ENCODE assay signal across 38 mouse cellular contexts in the genomic region with DNA sequence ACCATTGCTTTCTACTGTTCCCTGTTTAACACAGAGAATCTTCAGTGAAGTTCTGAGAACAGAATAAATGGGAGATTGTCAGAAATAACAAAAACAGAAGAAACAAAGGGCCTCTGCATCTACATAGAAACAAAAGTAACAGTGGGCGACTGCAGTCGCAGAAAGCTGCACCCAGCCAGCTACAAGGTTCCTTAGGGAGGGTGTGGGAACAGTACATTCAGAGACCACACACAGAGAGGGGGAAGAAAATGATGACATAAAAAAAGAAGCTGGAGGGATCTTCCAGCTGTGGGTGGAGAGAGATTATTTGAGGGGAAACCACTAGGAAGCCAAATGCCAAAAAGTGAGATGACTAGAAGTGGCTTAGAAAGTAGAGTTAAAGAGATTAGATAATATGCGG. TPM values are rescaled to one million over a fixed set of nuclear protein-coding genes. Genes with fewer than 3 reads are reported as not detected.
DNase-seq lines count a peak whose midpoint lies in the region; ATAC-seq lines count a peak whose summit lies in the region.
"Had no signal": no experiment of that assay in that cellular context is flagged by ENCODE, and none has a peak within 500 bp of the region (broad histone marks: within the 10 kb centered on the region; RNA-seq: fewer than 3 reads in every experiment).

No protein-coding gene starts in this region.

- no peaks in the 10 kb centered on the region for H3K27me3 ChIP-seq in midbrain, embryonic 11.5 days (ENCODE audit: control insufficient read depth, insufficient read depth, low read length)
- H3K27me3 ChIP-seq in midbrain, embryonic 13.5 days = no peaks in the 10 kb centered on the region
- H3K27me3 ChIP-seq: embryonic facial prominence, embryonic 12.5 days; forebrain, embryonic 15.5 days; hindbrain, embryonic 13.5 days; neural tube, embryonic 13.5 days had no signal

- WGBS in midbrain, embryonic 11.5 days = 43% methylated on average over 3 of the region's 3 CpGs
- 33% methylated on average over 3 of the region's 3 CpGs for WGBS in midbrain, embryonic 13.5 days

- no peak overlapping the region for H3K4me2 ChIP-seq in midbrain, embryonic 11.5 days
- no peak overlapping the region for H3K4me2 ChIP-seq in midbrain, embryonic 13.5 days (replicated peaks)
- H3K4me2 ChIP-seq: embryonic facial prominence, embryonic 12.5 days; forebrain, embryonic 15.5 days; heart, embryonic 11.5 days; hindbrain, embryonic 13.5 days; neural tube, embryonic 13.5 days had no signal

- 0 out of 2 replicates have a peak, but pooled peaks cover 3% of the 10 kb centered on the region for H3K4me1 ChIP-seq in midbrain, embryonic 11.5 days (ENCODE audit: control insufficient read depth, insufficient read depth, low read length)
- peaks cover 4% of the 10 kb centered on the region; the same call in 1 of the 2 replicates for H3K4me1 ChIP-seq in midbrain, embryonic 13.5 days (replicated peaks)
- H3K4me1 ChIP-seq: embryonic facial prominence, embryonic 12.5 days; forebrain, embryonic 10.5 days; forebrain, embryonic 15.5 days; hindbrain, embryonic 13.5 days; neural tube, embryonic 13.5 days had no signal

- H3K4me3 ChIP-seq in midbrain, embryonic 11.5 days (ENCODE audit: low read depth, low read length) = no peak overlapping the region
- no peak overlapping the region for H3K4me3 ChIP-seq in midbrain, embryonic 13.5 days (replicated peaks)
- H3K4me3 ChIP-seq: embryonic facial prominence, embryonic 12.5 days; forebrain, embryonic 10.5 days; forebrain, embryonic 15.5 days; hindbrain, embryonic 13.5 days; left cerebral cortex, adult 2 months; midbrain, embryonic 10.5 days; myocyte; neural tube, embryonic 13.5 days had no signal

- no peaks in the 10 kb centered on the region for H3K9me3 ChIP-seq in midbrain, embryonic 11.5 days (ENCODE audit: control insufficient read depth, low read length)
- no peaks in the 10 kb centered on the region for H3K9me3 ChIP-seq in midbrain, embryonic 13.5 days
- H3K9me3 ChIP-seq: embryonic facial prominence, embryonic 12.5 days; forebrain, embryonic 10.5 days; forebrain, embryonic 15.5 days; hindbrain, embryonic 13.5 days; midbrain, embryonic 10.5 days; neural tube, embryonic 13.5 days had no signal

- peak; percentile 14 to 17 for DNase-seq in frontal cortex, postnatal 36 days (ENCODE audit: low spot score in 2 of 2)
- DNase-seq in frontal cortex, postnatal 14 days (ENCODE audit: low spot score in 2 of 2) = no peak
- peak; percentile 71 for DNase-seq in midbrain, embryonic 11.5 days (ENCODE audit: low spot score, missing footprints)
- peak; percentile 38 for DNase-seq in ES-CJ7 (ENCODE audit: low read depth, low spot score)
- peak; percentile 56 for DNase-seq in brain, adult 2 months (ENCODE audit: low read depth, low spot score)
- DNase-seq in heart, adult 18-20 months = no peak
- DNase-seq: adrenal gland, postnatal 10 days; cerebellum, adult 11 months; cerebellum, adult 9-10 months; cerebellum, postnatal 36 days; gastrocnemius, postnatal 14 days; heart, postnatal 4 days; kidney, adult 8-10 months; kidney, postnatal 14 days; layer of hippocampus, adult 9-11 months; liver; lung, adult 2 months; lung, postnatal 14 days; right cerebral cortex, postnatal 4 days had no signal

- no peak for ATAC-seq in midbrain, embryonic 11.5 days (ENCODE audit: low FRiP score)
- ATAC-seq in midbrain, embryonic 13.5 days = no peak
- ATAC-seq: forebrain, embryonic 15.5 days; intestine, embryonic 16.5 days had no signal

- H3K9ac ChIP-seq in midbrain, embryonic 11.5 days (ENCODE audit: low read length) = no peak overlapping the region
- H3K9ac ChIP-seq in midbrain, embryonic 13.5 days (replicated peaks) = no peak overlapping the region
- H3K9ac ChIP-seq: embryonic facial prominence, embryonic 12.5 days; forebrain, embryonic 15.5 days; hindbrain, embryonic 13.5 days; liver, embryonic 14.5 days; neural tube, embryonic 13.5 days had no signal

- H3K36me3 ChIP-seq in midbrain, embryonic 11.5 days (ENCODE audit: control insufficient read depth, insufficient read depth, low read length) = no peaks in the 10 kb centered on the region
- H3K36me3 ChIP-seq in midbrain, embryonic 13.5 days = no peaks in the 10 kb centered on the region
- H3K36me3 ChIP-seq: embryonic facial prominence, embryonic 12.5 days; forebrain, embryonic 10.5 days; forebrain, embryonic 15.5 days; hindbrain, embryonic 13.5 days; midbrain, embryonic 10.5 days; neural tube, embryonic 13.5 days had no signal

- H3K27ac ChIP-seq in midbrain, embryonic 11.5 days (ENCODE audit: low read depth, low read length) = no peak overlapping the region
- no peak overlapping the region for H3K27ac ChIP-seq in midbrain, embryonic 13.5 days
- H3K27ac ChIP-seq: embryonic facial prominence, embryonic 12.5 days; forebrain, embryonic 10.5 days; forebrain, embryonic 15.5 days; hindbrain, embryonic 13.5 days; left cerebral cortex, adult 2 months; liver, embryonic 14.5 days; midbrain, embryonic 10.5 days; neural tube, embryonic 13.5 days; stomach, postnatal 0 days had no signal

RNA-seq across cellular contexts. Expression of a gene that starts 20.6 kb away (rescaled TPM):
- not detected in 2 replicates for polyA plus RNA-seq in midbrain, embryonic 11.5 days (2014; fragmentation: Nextera tagmentation; extraction: Ambion mirVana)
- not detected in 2 replicates for polyA plus RNA-seq in midbrain, embryonic 13.5 days (2015; fragmentation: Nextera tagmentation; extraction: Ambion mirVana)
- total RNA-seq in heart, adult 18-20 months (2021) = not detected
- total RNA-seq: adrenal gland, postnatal 10 days; gastrocnemius, postnatal 14 days; granulocyte monocyte progenitor cell, adult 5-6 weeks; heart, postnatal 4 days; left cerebral cortex, adult 2 months; megakaryocyte progenitor cell, adult 5-6 weeks; midbrain, postnatal 0 days had no signal
- polyA plus RNA-seq: embryonic facial prominence, embryonic 12.5 days; forebrain, embryonic 10.5 days; forebrain, embryonic 15.5 days; heart, embryonic 11.5 days; heart, embryonic 16.5 days; hindbrain, embryonic 13.5 days; intestine, embryonic 16.5 days; limb, embryonic 11.5 days; liver, embryonic 14.5 days; lung, adult 2 months; midbrain, embryonic 10.5 days; midbrain, postnatal 0 days; myocyte; neural tube, embryonic 13.5 days; spleen, adult 2 months; stomach, postnatal 0 days had no signal

Comparison
In these comparisons a context has a peak if more than half of its experiments do, and no peak if none do; other contexts are left out.
1. DNase-seq: peak in frontal cortex, postnatal 36 days (2 of 2), midbrain, embryonic 11.5 days (single experiment), ES-CJ7 (single experiment) and brain, adult 2 months (single experiment); none in frontal cortex, postnatal 14 days (0 of 2) and heart, adult 18-20 months (0 of 2).